Mouse (Mus musculus): ENCODE results near the gene Ptov1.
"Not testable (repeated sequence)": the region's sequence is repeated elsewhere in the genome, so short reads cannot be mapped to it uniquely, and the experiment has no call there.

Ptov1 gene

GRCm38 (mm10) chr7:44888256-44889105, 18.9 kb upstream of the Ptov1 start:
- DNase-seq (ENCODE audit: low read depth in 2 of 2, low spot score in 2 of 2): no peak

- DNase-seq (ENCODE audit: low read depth in 2 of 2, low spot score in 2 of 2): no peak
Observed at GRCm38 (mm10) chr7:44886964-44887363, 17.4 kb upstream of the Ptov1 start.

GRCm38 (mm10) chr7:44884637-44885036, 15.0 kb upstream of the Ptov1 start:
- no peak for DNase-seq (ENCODE audit: low read depth in 2 of 2, low spot score in 2 of 2)

- DNase-seq (ENCODE audit: low read depth in 2 of 2, low spot score in 2 of 2): no peak
Observed at GRCm38 (mm10) chr7:44883036-44883435, 13.4 kb upstream of the Ptov1 start.

- no peak for DNase-seq (ENCODE audit: low read depth in 2 of 2, low spot score in 2 of 2)
Observed at GRCm38 (mm10) chr7:44877833-44878232, 8.2 kb upstream of the Ptov1 start.

- DNase-seq (ENCODE audit: low read depth in 2 of 2, low spot score in 2 of 2): not testable (repeated sequence)
Observed at GRCm38 (mm10) chr7:44871774-44872173, 2.2 kb upstream of the Ptov1 start.

GRCm38 (mm10) chr7:44871181-44871580, 1.6 kb upstream of the Ptov1 start:
- no peak for DNase-seq (ENCODE audit: low read depth in 2 of 2, low spot score in 2 of 2)

GRCm38 (mm10) chr7:44870614-44871013, 1.0 kb upstream of the Ptov1 start:
- no peak for DNase-seq (ENCODE audit: low read depth in 2 of 2, low spot score in 2 of 2)

GRCm38 (mm10) chr7:44868919-44869696, 480 bp downstream of the Ptov1 start:
- DNase-seq (ENCODE audit: low read depth in 2 of 2, low spot score in 2 of 2): no peak

GRCm38 (mm10) chr7:44868465-44868864, 1.1 kb downstream of the Ptov1 start:
- no peak for DNase-seq (ENCODE audit: low read depth in 2 of 2, low spot score in 2 of 2)

GRCm38 (mm10) chr7:44867802-44868201, 1.8 kb downstream of the Ptov1 start:
- no peak for DNase-seq (ENCODE audit: low read depth in 2 of 2, low spot score in 2 of 2)

- DNase-seq (ENCODE audit: low read depth in 2 of 2, low spot score in 2 of 2): no peak
Observed at GRCm38 (mm10) chr7:44867010-44867702, 2.4 kb downstream of the Ptov1 start.

- DNase-seq (ENCODE audit: low read depth in 2 of 2, low spot score in 2 of 2): no peak
Observed at GRCm38 (mm10) chr7:44866276-44867009, 3.1 kb downstream of the Ptov1 start.

GRCm38 (mm10) chr7:44864595-44865542, 4.7 kb downstream of the Ptov1 start:
- no peak for DNase-seq (ENCODE audit: low read depth in 2 of 2, low spot score in 2 of 2)

- DNase-seq (ENCODE audit: low read depth in 2 of 2, low spot score in 2 of 2): no peak
Observed at GRCm38 (mm10) chr7:44863982-44864494, 5.5 kb downstream of the Ptov1 start.

- DNase-seq (ENCODE audit: low read depth in 2 of 2, low spot score in 2 of 2): no peak
Observed at GRCm38 (mm10) chr7:44863210-44863609, 6.4 kb downstream of the Ptov1 start.

- DNase-seq (ENCODE audit: low read depth in 2 of 2, low spot score in 2 of 2): no peak
Observed at GRCm38 (mm10) chr7:44862434-44862833, 7.2 kb downstream of the Ptov1 start.

GRCm38 (mm10) chr7:44861429-44861816, 8.2 kb downstream of the Ptov1 start:
- DNase-seq (ENCODE audit: low read depth in 2 of 2, low spot score in 2 of 2): no peak

GRCm38 (mm10) chr7:44860576-44861428, 8.8 kb downstream of the Ptov1 start:
- peak; percentile 48 to 58 for DNase-seq (ENCODE audit: low read depth in 2 of 2, low spot score in 2 of 2)

Measured in CD8-positive naive resting alpha-beta T cell, adult 2 months (primary cell).